Mouse (Mus musculus) adrenal gland, postnatal 10 days (tissue): ENCODE measurements around the gene Plekhh2. TPM values are rescaled to one million over a fixed set of nuclear protein-coding genes. Genes with fewer than 3 reads are reported as not detected.

Experiments
- DNase-seq: peaks from one replicate; pipeline ENCODE4 v3.0.0; 2021; ENCODE audit warnings: mixed read lengths
- total RNA-seq, 2 experiments: library from RNA; stranded (reverse); gene quantifications; 2 replicates each; pipeline ENCODE4 v1.2.3; 2021

Plekhh2 gene
- total RNA-seq, 2 experiments from 2014 or later: 7.4 to 7.6 TPM

- no peak for DNase-seq
Measured at GRCm38 (mm10) chr17:84644292-84645050, 132.8 kb downstream of the Plekhh2 start.

- DNase-seq: no peak
Measured at GRCm38 (mm10) chr17:84645119-84645518, 133.4 kb downstream of the Plekhh2 start.

- DNase-seq: no peak
Measured at GRCm38 (mm10) chr17:84645894-84646293, 134.2 kb downstream of the Plekhh2 start.

GRCm38 (mm10) chr17:84646477-84646876 lies 134.8 kb downstream of the Plekhh2 start:
- DNase-seq: no peak

- no peak for DNase-seq
Measured at GRCm38 (mm10) chr17:84647630-84648029, 135.9 kb downstream of the Plekhh2 start.

- no peak for DNase-seq
Measured at GRCm38 (mm10) chr17:84650302-84651017, 138.8 kb downstream of the Plekhh2 start.

- DNase-seq: no peak
Measured at GRCm38 (mm10) chr17:84653544-84653943, 141.8 kb downstream of the Plekhh2 start.

GRCm38 (mm10) chr17:84656205-84656604 lies 144.5 kb downstream of the Plekhh2 start:
- DNase-seq: no peak

GRCm38 (mm10) chr17:84656653-84657421 lies 145.1 kb downstream of the Plekhh2 start:
- DNase-seq: no peak

- DNase-seq: no peak
Measured at GRCm38 (mm10) chr17:84657422-84657732, 145.7 kb downstream of the Plekhh2 start.

- DNase-seq: no peak
Measured at GRCm38 (mm10) chr17:84657782-84658181, 146.1 kb downstream of the Plekhh2 start.

- DNase-seq: no peak
Measured at GRCm38 (mm10) chr17:84658195-84658594, 146.5 kb downstream of the Plekhh2 start.

- DNase-seq: no peak
Measured at GRCm38 (mm10) chr17:84658951-84659350, 147.3 kb downstream of the Plekhh2 start.

- DNase-seq: no peak
Measured at GRCm38 (mm10) chr17:84665053-84665452, 153.4 kb downstream of the Plekhh2 start.

GRCm38 (mm10) chr17:84665691-84666090 lies 154.0 kb downstream of the Plekhh2 start:
- DNase-seq: no peak

GRCm38 (mm10) chr17:84667848-84668247 lies 156.2 kb downstream of the Plekhh2 start:
- DNase-seq: no peak

Other genes with a start within 250 kb of the Plekhh2 start
- 10 to 100 TPM; 13.0 to 18.4 TPM for gene Thada, start 45.7 kb upstream of the Plekhh2 start, total RNA-seq
- 10 to 100 TPM; 14.6 to 17.9 TPM for gene Dync2li1, start 114.6 kb downstream of the Plekhh2 start, total RNA-seq
- gene Abcg8, start 164.4 kb downstream of the Plekhh2 start, total RNA-seq: 10 to 100 TPM in 1 of 2 experiments, 1 to 10 TPM in 1; 8.9 to 23.3 TPM
- 10 to 100 TPM in 1 of 2 experiments, 1 to 10 TPM in 1; 9.3 to 16.9 TPM for gene Abcg5, start 171.1 kb downstream of the Plekhh2 start, total RNA-seq